Mouse (Mus musculus) liver, adult 2 months (tissue): ENCODE measurements around the gene Pnpla5. TPM values are rescaled to one million over a fixed set of nuclear protein-coding genes. Genes with fewer than 3 reads are reported as not detected.
"Not testable (repeated sequence)": the region's sequence is repeated elsewhere in the genome, so short reads cannot be mapped to it uniquely, and the experiment has no call there.

Experiments used
- DNase-seq: peaks from one replicate; pipeline ENCODE4 v3.0.0-alpha.2; 2011; ENCODE audit warnings: low read depth, low spot score; ENCODE audit errors: extremely low read depth
- H3K27ac ChIP-seq: fragments of 200-500 bp; replicated peaks from 2 replicates; pipeline ENCODE4 v1.5.1; 2012; ENCODE audit warnings: low read depth, mild to moderate bottlenecking, control low read depth, inconsistent platforms, low read length; ENCODE audit not compliant: insufficient read depth
- H3K27me3 ChIP-seq: fragments of 200-500 bp; 2 replicates; pipeline ENCODE4 v1.6.1; 2012; ENCODE audit warnings: mild to moderate bottlenecking, moderate library complexity, low read length, inconsistent platforms; ENCODE audit not compliant: control insufficient read depth, insufficient read depth
- H3K36me3 ChIP-seq: fragments of 200-500 bp; 2 replicates; pipeline ENCODE4 v1.6.1; 2012; ENCODE audit warnings: low read length, inconsistent platforms; ENCODE audit not compliant: control insufficient read depth, insufficient read depth
- H3K4me1 ChIP-seq: fragments of 200-500 bp; 2 replicates; pipeline ENCODE4 v1.6.1; 2011; ENCODE audit warnings: low read length; ENCODE audit not compliant: control insufficient read depth, insufficient read depth
- H3K4me3 ChIP-seq: fragments of 200-500 bp; 2 replicates; pipeline ENCODE4 v1.5.1; 2011; ENCODE audit warnings: low read depth, mild to moderate bottlenecking, control low read depth, low read length, moderate library complexity; ENCODE audit not compliant: insufficient read depth
- H3K79me2 ChIP-seq: fragments of 200-500 bp; 2 replicates; pipeline ENCODE4 v1.6.1; 2012; ENCODE audit warnings: inconsistent platforms, mild to moderate bottlenecking, low read length, moderate library complexity; ENCODE audit not compliant: control insufficient read depth, insufficient read depth
- H3K9ac ChIP-seq: fragments of 200-500 bp; 2 replicates; pipeline ENCODE4 v1.6.1; 2012; ENCODE audit warnings: low read depth, mild to moderate bottlenecking, control low read depth, inconsistent platforms, low read length
- CTCF ChIP-seq: fragments of 200-500 bp; IDR thresholded peaks from 2 replicates; pipeline ENCODE4 v1.5.1; 2011; ENCODE audit warnings: low read depth, low read length, control low read depth
- POLR2A ChIP-seq: fragments of 200-500 bp; IDR thresholded peaks from 2 replicates; pipeline ENCODE4 v1.6.1; 2011; ENCODE audit warnings: low read length, control low read depth; ENCODE audit not compliant: insufficient read depth; ENCODE audit errors: extremely low read depth
- WGBS: fragments of 180-500 bp; shearing (Covaris S2); methylation state at CpG from one replicate; pipeline ENCODE4 v1.1.7; 2018; 5-methylcytosine and 5-hydroxymethylcytosine counted together
- polyA plus RNA-seq: library from polyadenylated mRNA; depleted of rRNA; stranded (reverse); fragments of >200 nt; gene quantifications from 2 replicates; pipeline ENCODE4 v1.2.3, GENCODE M21; 2012
- total RNA-seq: library from RNA; depleted of rRNA; stranded (reverse); fragments of >200 nt; gene quantifications from 2 replicates; pipeline ENCODE4 v1.2.3, GENCODE M21; 2014

The Pnpla5 gene
- total and polyA plus RNA-seq, 2 experiments: 0.13 to 0.28 TPM

GRCm38 (mm10) chr15:84161871-84162270, 38.9 kb upstream of the Pnpla5 start:
- H3K27ac ChIP-seq: no peak overlapping the region
- peaks cover 9% of the 10 kb centered on the region; the same call in 1 of the 2 replicates for H3K4me1 ChIP-seq
- H3K4me3 ChIP-seq: no peak overlapping the region
- H3K27me3 ChIP-seq: no peaks in the 10 kb centered on the region
- TF ChIP-seq CTCF (no peak), POLR2A (no peak)
- no peaks in the 10 kb centered on the region for H3K36me3 ChIP-seq
- no peaks in the 10 kb centered on the region for H3K79me2 ChIP-seq
- WGBS: 49% methylated on average over 6 of the region's 6 CpGs
- H3K9ac ChIP-seq: no peak overlapping the region
- no peak for DNase-seq

- H3K79me2 ChIP-seq, H3K4me3 ChIP-seq, H3K36me3 ChIP-seq, H3K4me1 ChIP-seq, DNase-seq, H3K27me3 ChIP-seq, H3K9ac ChIP-seq, H3K27ac ChIP-seq: not testable (repeated sequence)
- WGBS: 93% methylated on average over 6 of the region's 6 CpGs
Measured at GRCm38 (mm10) chr15:84157530-84157929, 34.6 kb upstream of the Pnpla5 start.

- no peaks in the 10 kb centered on the region for H3K79me2 ChIP-seq
- no peak overlapping the region for H3K9ac ChIP-seq
- no peaks in the 10 kb centered on the region for H3K36me3 ChIP-seq
- 26% methylated on average over 2 of the region's 2 CpGs for WGBS
- DNase-seq: peak; percentile 100
- H3K27ac ChIP-seq: no peak overlapping the region
- peaks cover 2% of the 10 kb centered on the region; the same call in 1 of the 2 replicates for H3K4me1 ChIP-seq
- no peak overlapping the region for H3K4me3 ChIP-seq
- TF ChIP-seq CTCF (no peak), POLR2A (no peak)
- no peaks in the 10 kb centered on the region for H3K27me3 ChIP-seq
Measured at GRCm38 (mm10) chr15:84156158-84156557, 33.2 kb upstream of the Pnpla5 start.

GRCm38 (mm10) chr15:84140929-84141328, 18.0 kb upstream of the Pnpla5 start:
- no peak for TF ChIP-seq POLR2A
- no peak for TF ChIP-seq CTCF
- no peak overlapping the region for H3K27ac ChIP-seq
- H3K4me3 ChIP-seq: no peak overlapping the region
- no peak overlapping the region for H3K9ac ChIP-seq
- DNase-seq: no peak
- no peaks in the 10 kb centered on the region for H3K27me3 ChIP-seq
- no peaks in the 10 kb centered on the region for H3K36me3 ChIP-seq
- WGBS: 72% methylated on average over 5 of the region's 5 CpGs
- H3K79me2 ChIP-seq: no peaks in the 10 kb centered on the region
- H3K4me1 ChIP-seq: peaks cover 4% of the 10 kb centered on the region

GRCm38 (mm10) chr15:84140109-84140508, 17.1 kb upstream of the Pnpla5 start:
- Histone ChIP-seq H3K79me2 (no peaks in the 10 kb centered on the region), H3K27ac (no peak overlapping the region), H3K27me3 (no peaks in the 10 kb centered on the region), H3K9ac (no peak overlapping the region), H3K4me1 (peaks cover 4% of the 10 kb centered on the region), H3K36me3 (no peaks in the 10 kb centered on the region), H3K4me3 (no peak overlapping the region)
- DNase-seq: no peak
- WGBS: 53% methylated on average over 3 of the region's 3 CpGs
- TF ChIP-seq POLR2A: no peak
- TF ChIP-seq CTCF: no peak

- Histone ChIP-seq H3K27ac (no peak overlapping the region), H3K36me3 (no peaks in the 10 kb centered on the region), H3K27me3 (no peaks in the 10 kb centered on the region), H3K4me1 (peaks cover 4% of the 10 kb centered on the region), H3K9ac (no peak overlapping the region), H3K79me2 (no peaks in the 10 kb centered on the region), H3K4me3 (no peak overlapping the region)
- WGBS: 28% methylated on average over 5 of the region's 5 CpGs
- TF ChIP-seq CTCF: no peak
- no peak for TF ChIP-seq POLR2A
- peak; percentile 89 for DNase-seq
Measured at GRCm38 (mm10) chr15:84139592-84140005, 16.6 kb upstream of the Pnpla5 start.
